Mouse (Mus musculus) MEL (cell line): ENCODE data around the gene Fgd3. TPM values are rescaled to one million over a fixed set of nuclear protein-coding genes. Genes with fewer than 3 reads are reported as not detected.

ENCODE experiments used
- DNase-seq: peaks from one replicate; pipeline ENCODE4 v3.0.0; 2011; ENCODE audit warnings: low read depth, low spot score
- H3K27ac ChIP-seq: 2 replicates; pipeline ENCODE4 v1.5.1; 2012; ENCODE audit warnings: low read depth, mild to moderate bottlenecking, control low read depth, low read length, moderate library complexity; ENCODE audit not compliant: control insufficient read depth
- H3K27me3 ChIP-seq, 2 experiments: fragments of 150-350 bp in 1 of 2; sonication (generic) in 1 of 2; 2 replicates each; pipeline ENCODE4 v1.6.1; 2012; ENCODE audit warnings: low read length in 2 of 2, mild to moderate bottlenecking in 2 of 2, improper control_type of control experiment in 1 of 2, moderate library complexity in 1 of 2; ENCODE audit not compliant: insufficient read depth in 2 of 2, control insufficient read depth in 1 of 2
- H3K36me3 ChIP-seq, 2 experiments: 2 replicates each; pipeline ENCODE4 v1.6.1; 2012 to 2014; ENCODE audit warnings: low read length in 2 of 2, improper control_type of control experiment in 1 of 2, inconsistent platforms in 1 of 2, mild to moderate bottlenecking in 1 of 2; ENCODE audit not compliant: insufficient read depth in 2 of 2, control insufficient read depth in 1 of 2
- H3K4me1 ChIP-seq, 2 experiments: fragments of 150-350 bp in 1 of 2; sonication (generic) in 1 of 2; 2 replicates each; pipeline ENCODE4 v1.6.1; 2012; ENCODE audit warnings: low read length in 2 of 2, improper control_type of control experiment in 1 of 2, mild to moderate bottlenecking in 1 of 2; ENCODE audit not compliant: insufficient read depth in 2 of 2, control insufficient read depth in 1 of 2
- H3K4me3 ChIP-seq, 2 experiments: fragments of 150-350 bp in 1 of 2; sonication (generic) in 1 of 2; 2 replicates each; pipeline ENCODE4 v1.5.1; 2012; ENCODE audit warnings: low read depth in 2 of 2, low read length in 2 of 2, mild to moderate bottlenecking in 2 of 2, moderate library complexity in 2 of 2, control low read depth in 1 of 2, improper control_type of control experiment in 1 of 2; ENCODE audit not compliant: control insufficient read depth in 1 of 2, insufficient read depth in 1 of 2
- H3K79me2 ChIP-seq: 2 replicates; pipeline ENCODE4 v1.6.1; 2012; ENCODE audit warnings: mild to moderate bottlenecking, low read length, moderate library complexity; ENCODE audit not compliant: control insufficient read depth, poor library complexity, insufficient read depth
- H3K9ac ChIP-seq: 2 replicates; pipeline ENCODE4 v1.6.1; 2012; ENCODE audit warnings: low read depth, mild to moderate bottlenecking, control low read depth, low read length, moderate library complexity; ENCODE audit not compliant: control insufficient read depth, poor library complexity, severe bottlenecking
- H3K9me3 ChIP-seq: fragments of 150-350 bp; sonication (generic); replicated peaks from 2 replicates; pipeline ENCODE4 v1.6.1; 2012; ENCODE audit warnings: mild to moderate bottlenecking, low read length, improper control_type of control experiment, moderate library complexity; ENCODE audit not compliant: insufficient read depth
- CHD1 ChIP-seq: IDR thresholded peaks from 2 replicates; pipeline ENCODE4 v1.6.1; 2012; ENCODE audit warnings: low read depth, mild to moderate bottlenecking, inconsistent platforms, low read length, improper control_type of control experiment
- CHD2 ChIP-seq: IDR thresholded peaks from 2 replicates; pipeline ENCODE4 v1.6.1; 2011; ENCODE audit warnings: low read length, improper control_type of control experiment
- CTCF ChIP-seq, 3 experiments: IDR thresholded peaks in 2 of 3; conservative IDR thresholded peaks in 1 of 3; 2 replicates each; pipeline ENCODE4 v1.5.1; 2011 to 2012; ENCODE audit warnings: low read length in 3 of 3, low read depth in 2 of 3, mild to moderate bottlenecking in 2 of 3, improper control_type of control experiment in 1 of 3, inconsistent platforms in 1 of 3, mixed read lengths in 1 of 3, moderate library complexity in 1 of 3; ENCODE audit not compliant: control insufficient read depth in 1 of 3, insufficient read depth in 1 of 3, poor library complexity in 1 of 3, severe bottlenecking in 1 of 3
- E2F4 ChIP-seq: IDR thresholded peaks from 2 replicates; pipeline ENCODE4 v1.6.1; 2011; ENCODE audit warnings: low read depth, low read length, improper control_type of control experiment, borderline replicate concordance
- ETS1 ChIP-seq: IDR thresholded peaks from 2 replicates; pipeline ENCODE4 v1.6.1; 2012; ENCODE audit warnings: low read depth, mild to moderate bottlenecking, inconsistent platforms, low read length, improper control_type of control experiment, moderate library complexity
- GABPA ChIP-seq: IDR thresholded peaks from 2 replicates; pipeline ENCODE4 v1.6.1; 2012; ENCODE audit warnings: low read depth, mild to moderate bottlenecking, inconsistent platforms, low read length, improper control_type of control experiment, moderate library complexity
- HCFC1 ChIP-seq: IDR thresholded peaks from 2 replicates; pipeline ENCODE4 v1.6.1; 2012; ENCODE audit warnings: low read depth, mild to moderate bottlenecking, inconsistent platforms, low read length, improper control_type of control experiment, moderate library complexity
- JUND ChIP-seq: IDR thresholded peaks from 2 replicates; pipeline ENCODE4 v1.6.1; 2011; ENCODE audit warnings: low read depth, mild to moderate bottlenecking, improper control_type of control experiment, low read length
- MAX ChIP-seq: IDR thresholded peaks from 2 replicates; pipeline ENCODE4 v1.6.1; 2011; ENCODE audit warnings: low read length, improper control_type of control experiment
- MAZ ChIP-seq: IDR thresholded peaks from 2 replicates; pipeline ENCODE4 v1.6.1; 2012; ENCODE audit warnings: low read depth, mild to moderate bottlenecking, inconsistent platforms, low read length, improper control_type of control experiment
- MEF2A ChIP-seq: IDR thresholded peaks from 2 replicates; pipeline ENCODE4 v1.6.1; 2014; ENCODE audit warnings: low read depth, mild to moderate bottlenecking, inconsistent platforms, low read length, improper control_type of control experiment; ENCODE audit not compliant: poor library complexity, insufficient replicate concordance, severe bottlenecking; ENCODE audit errors: extremely low read depth
- MYB ChIP-seq: IDR thresholded peaks from 2 replicates; pipeline ENCODE4 v1.6.1; 2011; ENCODE audit warnings: mild to moderate bottlenecking, low read depth, low read length, improper control_type of control experiment
- MYC ChIP-seq: IDR thresholded peaks from 2 replicates; pipeline ENCODE4 v1.6.1; 2011; ENCODE audit warnings: low read depth, mild to moderate bottlenecking, low read length, improper control_type of control experiment, moderate library complexity
- NELFE ChIP-seq: IDR thresholded peaks from 2 replicates; pipeline ENCODE4 v1.6.1; 2011; ENCODE audit warnings: low read depth, low read length, improper control_type of control experiment
- NRF1 ChIP-seq: IDR thresholded peaks from 2 replicates; pipeline ENCODE4 v1.6.1; 2014; ENCODE audit warnings: low read depth, mild to moderate bottlenecking, inconsistent platforms, low read length, improper control_type of control experiment, moderate library complexity; ENCODE audit not compliant: poor library complexity, insufficient read depth, severe bottlenecking
- POLR2A ChIP-seq, 2 experiments: IDR thresholded peaks; 2 replicates each; pipeline ENCODE4 v1.6.1; 2011 to 2012; ENCODE audit warnings: low read length in 2 of 2, mild to moderate bottlenecking in 2 of 2, control low read depth in 1 of 2, improper control_type of control experiment in 1 of 2, low read depth in 1 of 2, moderate library complexity in 1 of 2; ENCODE audit not compliant: control insufficient read depth in 1 of 2, insufficient read depth in 1 of 2, poor library complexity in 1 of 2
- POLR2AphosphoS5 ChIP-seq: IDR thresholded peaks from 2 replicates; pipeline ENCODE4 v1.6.1; 2012; ENCODE audit warnings: low read depth, borderline replicate concordance, mild to moderate bottlenecking, inconsistent platforms, low read length, moderate library complexity, mixed read lengths
- TAL1 ChIP-seq: IDR thresholded peaks from 2 replicates; pipeline ENCODE4 v1.6.1; 2012; ENCODE audit warnings: mild to moderate bottlenecking, inconsistent platforms, low read length, moderate library complexity, mixed read lengths
- TBP ChIP-seq: IDR thresholded peaks from 2 replicates; pipeline ENCODE4 v1.8.0; 2011; ENCODE audit warnings: low read depth, low read length, improper control_type of control experiment
- TCF12 ChIP-seq: IDR thresholded peaks from 2 replicates; pipeline ENCODE4 v1.6.1; 2014; ENCODE audit warnings: low read depth, mild to moderate bottlenecking, inconsistent platforms, low read length, improper control_type of control experiment, moderate library complexity
- UBTF ChIP-seq: IDR thresholded peaks from 2 replicates; pipeline ENCODE4 v1.6.1; 2012; ENCODE audit warnings: low read depth, mild to moderate bottlenecking, inconsistent platforms, low read length, improper control_type of control experiment, moderate library complexity, borderline replicate concordance; ENCODE audit not compliant: insufficient read depth
- USF1 ChIP-seq: IDR thresholded peaks from 2 replicates; pipeline ENCODE4 v1.6.1; 2014; ENCODE audit warnings: low read depth, mild to moderate bottlenecking, inconsistent platforms, low read length, improper control_type of control experiment, moderate library complexity
- ZC3H11A ChIP-seq: IDR thresholded peaks from 2 replicates; pipeline ENCODE4 v1.6.1; 2012; ENCODE audit warnings: low read depth, mild to moderate bottlenecking, inconsistent platforms, low read length, improper control_type of control experiment
- ZMIZ1 ChIP-seq: IDR thresholded peaks from 2 replicates; pipeline ENCODE4 v1.6.1; 2012; ENCODE audit warnings: low read depth, mild to moderate bottlenecking, inconsistent platforms, low read length, improper control_type of control experiment, moderate library complexity
- ZNF384 ChIP-seq: IDR thresholded peaks from 2 replicates; pipeline ENCODE4 v1.6.1; 2012; ENCODE audit warnings: low read depth, mild to moderate bottlenecking, inconsistent platforms, low read length, improper control_type of control experiment
- polyA plus RNA-seq, 2 experiments: library from polyadenylated mRNA; stranded (reverse) in 1 of 2; unstranded in 1 of 2; fragments of >175 nt in 1 of 2; fragments of >200 nt in 1 of 2; gene quantifications; 2 replicates each; pipeline versions ENCODE4 v1.2.1 to v1.2.4; 2012; ENCODE audit warnings: low replicate concordance in 2 of 2, low read depth in 1 of 2; ENCODE audit not compliant: insufficient read length in 2 of 2, insufficient read depth in 1 of 2, missing spikeins in 1 of 2
- total RNA-seq: library from RNA; depleted of rRNA; stranded (reverse); fragments of 300-350 nt; gene quantifications from 2 replicates; pipeline ENCODE4 v1.2.3, GENCODE M21; 2012

Gene Fgd3
- total and polyA plus RNA-seq, 3 experiments = 5.0 to 6.9 TPM; not detected in 1

DNA sequence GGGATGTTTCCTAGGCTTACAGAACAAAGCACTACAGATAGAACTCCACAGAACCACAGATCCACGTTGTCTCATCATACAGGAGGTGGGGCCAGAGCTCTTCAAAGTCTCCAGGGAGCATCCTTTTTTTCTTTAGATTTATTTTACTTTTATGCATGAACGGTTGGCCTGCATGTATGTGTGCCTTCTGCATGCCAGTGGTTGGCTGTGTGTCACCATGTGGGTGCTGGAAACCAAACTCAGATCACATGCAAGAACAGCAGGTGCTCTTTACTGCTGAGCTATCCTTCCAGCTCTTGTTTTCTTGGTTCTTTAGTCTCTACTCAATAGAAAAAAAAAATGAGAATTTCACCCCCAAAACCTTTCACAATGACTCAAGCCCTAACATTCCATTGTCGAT lies 71.2 kb downstream of the Fgd3 start:
- Histone ChIP-seq H3K9ac (no peak overlapping the region), H3K9me3 (no peaks in the 10 kb centered on the region), H3K36me3 (no peaks in the 10 kb centered on the region), H3K27ac (no peak overlapping the region), H3K4me3 (no peak overlapping the region), H3K4me1 (peaks cover 0 to 6% of the 10 kb centered on the region in 2 experiments; a peak in 2 of 4 replicates), H3K79me2 (no peaks in the 10 kb centered on the region), H3K27me3 (no peaks in the 10 kb centered on the region)
- DNase-seq = no peak
- TF ChIP-seq CHD2 (no peak), TBP (no peak), MYB (no peak), TAL1 (no peak), ETS1 (no peak), CTCF (IDR thresholded peaks at IDR 0.05 in 2 of 3, conservative IDR thresholded peaks at IDR 0.05 in 1 of 3; ENCODE audit: control insufficient read depth in 1 of 3, insufficient read depth in 1 of 3, low read depth in 2 of 3, low read length in 3 of 3, poor library complexity in 1 of 3, severe bottlenecking in 1 of 3) (no peak), CHD1 (no peak), MAX (no peak), MYC (no peak), USF1 (no peak), E2F4 (no peak), MAZ (no peak), NELFE (no peak), POLR2A (IDR thresholded peaks at IDR 0.05; ENCODE audit: control insufficient read depth in 1 of 2, insufficient read depth in 1 of 2, low read depth in 1 of 2, low read length in 2 of 2, poor library complexity in 1 of 2) (no peak), POLR2AphosphoS5 (no peak), ZC3H11A (no peak), GABPA (no peak), ZMIZ1 (no peak), JUND (no peak), NRF1 (no peak)

DNA sequence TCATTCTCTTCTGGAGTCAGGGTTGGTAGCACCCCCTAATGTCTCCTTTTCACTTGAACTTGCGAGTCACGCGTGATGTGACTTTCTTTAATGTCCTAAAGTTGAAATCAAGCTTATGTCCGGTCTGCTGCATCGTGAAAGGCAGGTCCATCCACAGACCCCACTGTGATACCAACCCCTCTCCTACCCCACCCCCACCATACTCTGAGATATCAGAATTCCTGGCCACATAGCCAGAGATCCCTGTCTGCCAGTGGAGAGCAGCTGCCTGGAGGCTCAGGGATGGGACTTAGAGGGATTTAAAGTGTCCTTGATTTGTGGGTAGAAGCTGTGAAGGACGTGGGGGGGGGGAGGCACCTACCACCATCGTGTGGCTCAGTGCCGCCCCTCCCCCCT lies 71.6 kb downstream of the Fgd3 start, which contains the start of gene Susd3:
Gene Susd3, minus strand, starts transcription at position 240 of the 396 bp plus-strand sequence.
- Histone ChIP-seq H3K79me2 (no peaks in the 10 kb centered on the region), H3K9ac (peak within 1 kb of the TSS; percentile 47), H3K9me3 (no peaks in the 10 kb centered on the region), H3K27ac (no peak within 1 kb of the TSS), H3K4me3 (peak within 1 kb of the TSS; percentile 59 to 82), H3K36me3 (no peaks in the 10 kb centered on the region), H3K27me3 (no peaks in the 10 kb centered on the region), H3K4me1 (peaks cover 0 to 6% of the 10 kb centered on the region in 2 experiments; a peak in 2 of 4 replicates)
- no peak for TF ChIP-seq POLR2AphosphoS5
- no peak for TF ChIP-seq TCF12
- TF ChIP-seq UBTF = no peak
- TF ChIP-seq TAL1 = no peak
- TF ChIP-seq MEF2A = no peak
- TF ChIP-seq HCFC1 = no peak
- TF ChIP-seq ZNF384 = no peak
- DNase-seq = no peak
